Mouse (Mus musculus) limb, embryonic 13.5 days (tissue): ENCODE data around the gene Rfx2. TPM values are rescaled to one million over a fixed set of nuclear protein-coding genes. Genes with fewer than 3 reads are reported as not detected.

Experiments used
- ATAC-seq: fragments of 200-750 bp; cut with Nextera tagmentation; 2 replicates; pipeline ENCODE4 v1.8.0; 2017; ENCODE audit warnings: low read depth, moderate number of reproducible peaks, moderate TSS enrichment; ENCODE audit not compliant: low FRiP score
- H3K27ac ChIP-seq: fragments of 300-500 bp; sonication (generic); 2 replicates; pipeline ENCODE4 v1.5.1; 2015; ENCODE audit warnings: inconsistent platforms, mild to moderate bottlenecking, moderate library complexity
- H3K27me3 ChIP-seq: fragments of 300-500 bp; sonication (generic); 2 replicates; pipeline ENCODE4 v1.6.1; 2015; ENCODE audit warnings: mild to moderate bottlenecking, inconsistent platforms
- H3K36me3 ChIP-seq: fragments of 300-500 bp; sonication (generic); 2 replicates; pipeline ENCODE4 v1.6.1; 2015; ENCODE audit warnings: inconsistent platforms, mild to moderate bottlenecking, moderate library complexity
- H3K4me1 ChIP-seq: fragments of 300-500 bp; sonication (generic); 2 replicates; pipeline ENCODE4 v1.6.1; 2015; ENCODE audit warnings: inconsistent platforms
- H3K4me2 ChIP-seq: fragments of 300-500 bp; sonication (generic); replicated peaks from 2 replicates; pipeline ENCODE4 v1.6.1; 2015; ENCODE audit warnings: inconsistent platforms, mild to moderate bottlenecking, moderate library complexity
- H3K4me3 ChIP-seq: fragments of 300-500 bp; sonication (generic); 2 replicates; pipeline ENCODE4 v1.5.1; 2015; ENCODE audit warnings: moderate library complexity, mild to moderate bottlenecking, inconsistent platforms
- H3K9ac ChIP-seq: fragments of 300-500 bp; sonication (generic); 2 replicates; pipeline ENCODE4 v1.6.1; 2015; ENCODE audit warnings: mild to moderate bottlenecking, inconsistent platforms
- H3K9me3 ChIP-seq: fragments of 300-500 bp; sonication (generic); 2 replicates; pipeline ENCODE4 v1.6.1; 2016; ENCODE audit warnings: inconsistent platforms
- WGBS: fragments of 180-500 bp; shearing (Covaris S2); methylation state at CpG from one replicate; pipeline ENCODE4 v1.1.7; 2015; 5-methylcytosine and 5-hydroxymethylcytosine counted together
- polyA plus RNA-seq: library from polyadenylated mRNA; unstranded; fragments of >200 nt; fragmentation: Nextera tagmentation; extraction: Ambion mirVana; gene quantifications from 2 replicates; pipeline ENCODE4 v1.2.1, GENCODE M21; 2015

The Rfx2 gene
- polyA plus RNA-seq, 1 experiment from 2014 or later, result 4.5 TPM

GRCm38 (mm10) chr17:56805784-56806183 lies 25.0 kb downstream of the Rfx2 start:
- 79% methylated on average over 1 of the region's 1 CpGs for WGBS
- Histone ChIP-seq H3K9me3 (no peaks in the 10 kb centered on the region), H3K4me3 (no peak overlapping the region), H3K4me2 (no peak overlapping the region), H3K9ac (no peak overlapping the region), H3K36me3 (peaks cover 5% of the 10 kb centered on the region; the same call in 1 of the 2 replicates), H3K27me3 (peaks cover 4% of the 10 kb centered on the region; the same call in 1 of the 2 replicates), H3K27ac (no peak overlapping the region), H3K4me1 (peaks cover 10% of the 10 kb centered on the region)
- no peak for ATAC-seq

- peaks cover 4% of the 10 kb centered on the region; the same call in 1 of the 2 replicates for H3K27me3 ChIP-seq
- H3K4me2 ChIP-seq, result no peak overlapping the region
- peaks cover 2% of the 10 kb centered on the region for H3K4me1 ChIP-seq
- 82% methylated on average over 5 of the region's 5 CpGs for WGBS
- no peak overlapping the region for H3K9ac ChIP-seq
- H3K4me3 ChIP-seq, result no peak overlapping the region
- no peak for ATAC-seq
- H3K9me3 ChIP-seq, result no peaks in the 10 kb centered on the region
- no peak overlapping the region for H3K27ac ChIP-seq
- H3K36me3 ChIP-seq, result peaks cover 5% of the 10 kb centered on the region; the same call in 1 of the 2 replicates
Measured at GRCm38 (mm10) chr17:56804952-56805351, 25.9 kb downstream of the Rfx2 start.

- no peak for ATAC-seq
- no peak overlapping the region for H3K4me2 ChIP-seq
- no peaks in the 10 kb centered on the region for H3K27me3 ChIP-seq
- no peaks in the 10 kb centered on the region for H3K4me1 ChIP-seq
- H3K9me3 ChIP-seq, result no peaks in the 10 kb centered on the region
- H3K9ac ChIP-seq, result no peak overlapping the region
- peaks cover 5% of the 10 kb centered on the region; the same call in 1 of the 2 replicates for H3K36me3 ChIP-seq
- WGBS, result 71% methylated on average over 8 of the region's 8 CpGs
- no peak overlapping the region for H3K4me3 ChIP-seq
- no peak overlapping the region for H3K27ac ChIP-seq
Measured at GRCm38 (mm10) chr17:56802065-56802464, 28.7 kb downstream of the Rfx2 start.

- no peak for ATAC-seq
- H3K4me2 ChIP-seq, result no peak overlapping the region
- peaks cover 5% of the 10 kb centered on the region; the same call in 1 of the 2 replicates for H3K36me3 ChIP-seq
- no peaks in the 10 kb centered on the region for H3K9me3 ChIP-seq
- no peaks in the 10 kb centered on the region for H3K4me1 ChIP-seq
- H3K27ac ChIP-seq, result no peak overlapping the region
- WGBS, result 75% methylated on average over 3 of the region's 3 CpGs
- no peak overlapping the region for H3K4me3 ChIP-seq
- H3K27me3 ChIP-seq, result no peaks in the 10 kb centered on the region
- no peak overlapping the region for H3K9ac ChIP-seq
Measured at GRCm38 (mm10) chr17:56799276-56799675, 31.5 kb downstream of the Rfx2 start.

- ATAC-seq, result no peak
- Histone ChIP-seq H3K36me3 (no peaks in the 10 kb centered on the region), H3K9me3 (no peaks in the 10 kb centered on the region), H3K27ac (no peak overlapping the region), H3K4me2 (no peak overlapping the region), H3K4me1 (no peaks in the 10 kb centered on the region), H3K4me3 (no peak overlapping the region), H3K9ac (no peak overlapping the region), H3K27me3 (no peaks in the 10 kb centered on the region)
- WGBS, result 68% methylated on average over 6 of the region's 6 CpGs
Measured at GRCm38 (mm10) chr17:56793614-56794319, 37.0 kb downstream of the Rfx2 start.

- no peak for ATAC-seq
- H3K27ac ChIP-seq, result no peak overlapping the region
- no peaks in the 10 kb centered on the region for H3K36me3 ChIP-seq
- H3K27me3 ChIP-seq, result no peaks in the 10 kb centered on the region
- H3K4me3 ChIP-seq, result no peak overlapping the region
- H3K9me3 ChIP-seq, result no peaks in the 10 kb centered on the region
- H3K4me1 ChIP-seq, result no peaks in the 10 kb centered on the region
- H3K4me2 ChIP-seq, result no peak overlapping the region
- WGBS, result 77% methylated on average over 3 of the region's 3 CpGs
- H3K9ac ChIP-seq, result no peak overlapping the region
Measured at GRCm38 (mm10) chr17:56792588-56792987, 38.2 kb downstream of the Rfx2 start.

GRCm38 (mm10) chr17:56789286-56789685 lies 41.5 kb downstream of the Rfx2 start:
- H3K27ac ChIP-seq, result no peak overlapping the region
- no peaks in the 10 kb centered on the region for H3K4me1 ChIP-seq
- no peak overlapping the region for H3K4me2 ChIP-seq
- H3K9me3 ChIP-seq, result no peaks in the 10 kb centered on the region
- no peak overlapping the region for H3K4me3 ChIP-seq
- no peak for ATAC-seq
- no peak overlapping the region for H3K9ac ChIP-seq
- 81% methylated on average over 6 of the region's 6 CpGs for WGBS
- no peaks in the 10 kb centered on the region for H3K27me3 ChIP-seq
- no peaks in the 10 kb centered on the region; the same call in 1 of the 2 replicates for H3K36me3 ChIP-seq

- H3K9me3 ChIP-seq, result no peaks in the 10 kb centered on the region
- no peak overlapping the region for H3K27ac ChIP-seq
- H3K27me3 ChIP-seq, result no peaks in the 10 kb centered on the region
- no peaks in the 10 kb centered on the region for H3K4me1 ChIP-seq
- ATAC-seq, result no peak
- H3K4me2 ChIP-seq, result no peak overlapping the region
- H3K9ac ChIP-seq, result no peak overlapping the region
- H3K36me3 ChIP-seq, result no peaks in the 10 kb centered on the region; the same call in 1 of the 2 replicates
- H3K4me3 ChIP-seq, result no peak overlapping the region
- WGBS, result 70% methylated on average over 3 of the region's 3 CpGs
Measured at GRCm38 (mm10) chr17:56788886-56789285, 41.9 kb downstream of the Rfx2 start.

GRCm38 (mm10) chr17:56780291-56780978 lies 50.4 kb downstream of the Rfx2 start:
- H3K4me3 ChIP-seq, result no peak overlapping the region
- WGBS, result 84% methylated on average over 13 of the region's 13 CpGs
- ATAC-seq, result no peak
- H3K4me2 ChIP-seq, result no peak overlapping the region
- peaks cover 8% of the 10 kb centered on the region; the same call in 1 of the 2 replicates for H3K9me3 ChIP-seq
- no peaks in the 10 kb centered on the region for H3K4me1 ChIP-seq
- H3K36me3 ChIP-seq, result peaks cover 19% of the 10 kb centered on the region
- H3K9ac ChIP-seq, result 0 out of 2 replicates have a peak overlapping the region, but pooled peaks have one; percentile 13
- no peak overlapping the region for H3K27ac ChIP-seq
- H3K27me3 ChIP-seq, result no peaks in the 10 kb centered on the region

GRCm38 (mm10) chr17:56778779-56779362 lies 51.9 kb downstream of the Rfx2 start:
- Histone ChIP-seq H3K27ac (no peak overlapping the region), H3K27me3 (no peaks in the 10 kb centered on the region), H3K4me1 (no peaks in the 10 kb centered on the region), H3K9me3 (peaks cover 8% of the 10 kb centered on the region; the same call in 1 of the 2 replicates), H3K4me3 (no peak overlapping the region), H3K36me3 (peaks cover 19% of the 10 kb centered on the region), H3K4me2 (no peak overlapping the region), H3K9ac (no peak overlapping the region)
- ATAC-seq, result no peak
- 38% methylated on average over 3 of the region's 3 CpGs for WGBS

GRCm38 (mm10) chr17:56777568-56777967 lies 53.2 kb downstream of the Rfx2 start:
- no peaks in the 10 kb centered on the region for H3K27me3 ChIP-seq
- peaks cover 19% of the 10 kb centered on the region for H3K36me3 ChIP-seq
- no peak for ATAC-seq
- H3K9me3 ChIP-seq, result peaks cover 8% of the 10 kb centered on the region; the same call in 1 of the 2 replicates
- H3K9ac ChIP-seq, result no peak overlapping the region
- H3K27ac ChIP-seq, result no peak overlapping the region
- no peaks in the 10 kb centered on the region for H3K4me1 ChIP-seq
- H3K4me3 ChIP-seq, result no peak overlapping the region
- WGBS, result 86% methylated on average over 11 of the region's 11 CpGs
- no peak overlapping the region for H3K4me2 ChIP-seq

GRCm38 (mm10) chr17:56769950-56770349 lies 60.9 kb downstream of the Rfx2 start, which contains the start of gene Prr22:
Prr22 (plus strand) TSS chr17:56770250.
- no peaks in the 10 kb centered on the region for H3K27me3 ChIP-seq
- no peak within 1 kb of the TSS for H3K4me2 ChIP-seq
- H3K9me3 ChIP-seq, result no peaks in the 10 kb centered on the region
- peaks cover 51% of the 10 kb centered on the region for H3K36me3 ChIP-seq
- no peak within 1 kb of the TSS for H3K27ac ChIP-seq
- no peak within 1 kb of the TSS for H3K4me3 ChIP-seq
- H3K4me1 ChIP-seq, result peaks cover 6% of the 10 kb centered on the region
- ATAC-seq, result no peak
- WGBS, result 92% methylated on average over 5 of the region's 5 CpGs
- H3K9ac ChIP-seq, result no peak within 1 kb of the TSS
